Comparison of ENCODE assay signal across 13 mouse cellular contexts in the genomic region with DNA sequence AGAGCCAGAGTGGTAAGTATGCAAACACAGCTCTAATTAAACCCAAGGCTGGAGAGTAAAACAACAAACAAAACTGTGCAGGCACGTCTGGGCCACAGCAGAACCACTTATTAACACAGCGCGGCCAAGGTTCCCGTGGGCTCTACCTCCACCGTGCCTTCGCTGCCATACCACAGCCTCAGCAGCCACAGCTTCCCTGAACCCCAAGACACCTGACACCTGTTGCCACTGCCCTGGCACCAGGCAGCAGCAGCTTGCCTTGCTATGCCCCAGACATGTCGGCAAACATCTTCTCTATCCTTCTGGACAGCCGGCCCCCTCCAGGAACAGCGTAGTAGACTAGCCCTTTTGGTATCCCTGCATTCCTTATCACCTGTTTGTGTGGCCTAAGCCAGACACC. TPM values are rescaled to one million over a fixed set of nuclear protein-coding genes. Genes with fewer than 3 reads are reported as not detected.
DNase-seq lines count a peak whose midpoint lies in the region; ATAC-seq lines count a peak whose summit lies in the region.
"Had no signal": no experiment of that assay in that cellular context is flagged by ENCODE, and none has a peak within 500 bp of the region (broad histone marks: within the 10 kb centered on the region; RNA-seq: fewer than 3 reads in every experiment).

No protein-coding gene starts in this region.

- WGBS in heart, embryonic 11.5 days (ENCODE audit: insufficient replicate concordance): 74% methylated on average over 9 of the region's 9 CpGs
- WGBS in lung, embryonic 15.5 days: 60% methylated on average over 9 of the region's 9 CpGs
- WGBS in embryonic facial prominence, embryonic 15.5 days: 57% methylated on average over 9 of the region's 9 CpGs
- WGBS in forebrain, embryonic 14.5 days: 90% methylated on average over 9 of the region's 9 CpGs

- no peaks in the 10 kb centered on the region for H3K27me3 ChIP-seq in heart, embryonic 11.5 days (ENCODE audit: control insufficient read depth, insufficient read depth, low read length)
- H3K27me3 ChIP-seq in lung, embryonic 15.5 days: no peaks in the 10 kb centered on the region
- no peaks in the 10 kb centered on the region for H3K27me3 ChIP-seq in embryonic facial prominence, embryonic 15.5 days
- no peaks in the 10 kb centered on the region for H3K27me3 ChIP-seq in forebrain, embryonic 14.5 days (replicated peaks; ENCODE audit: control insufficient read depth, insufficient read depth, low read length)

- no peak for ATAC-seq in heart, embryonic 11.5 days (replicated peaks; ENCODE audit: insufficient number of reproducible peaks, low FRiP score, low TSS enrichment)
- no peak for ATAC-seq in lung, embryonic 15.5 days (ENCODE audit: borderline replicate concordance, extremely low read depth, low FRiP score, low TSS enrichment)
- no peak for ATAC-seq in embryonic facial prominence, embryonic 15.5 days (ENCODE audit: insufficient number of reproducible peaks, low FRiP score, low TSS enrichment, low read depth)
- ATAC-seq in erythroblast, adult 5-6 weeks (replicated peaks; ENCODE audit: low FRiP score, poor library complexity, severe bottlenecking): no peak
- no peak for ATAC-seq in forebrain, embryonic 14.5 days
- ATAC-seq: forebrain, embryonic 16.5 days had no signal

- H3K4me1 ChIP-seq in heart, embryonic 11.5 days (ENCODE audit: control insufficient read depth, insufficient read depth, low read length): peaks cover 62% of the 10 kb centered on the region
- H3K4me1 ChIP-seq in lung, embryonic 15.5 days: peaks cover 33% of the 10 kb centered on the region
- peaks cover 55% of the 10 kb centered on the region for H3K4me1 ChIP-seq in embryonic facial prominence, embryonic 15.5 days
- no peaks in the 10 kb centered on the region for H3K4me1 ChIP-seq in forebrain, embryonic 14.5 days (ENCODE audit: control insufficient read depth, insufficient read depth, low read length)

- H3K4me3 ChIP-seq in heart, embryonic 11.5 days (ENCODE audit: low read depth, low read length): no peak overlapping the region
- H3K4me3 ChIP-seq in lung, embryonic 15.5 days: no peak overlapping the region
- no peak overlapping the region for H3K4me3 ChIP-seq in embryonic facial prominence, embryonic 15.5 days (replicated peaks)
- no peak overlapping the region for H3K4me3 ChIP-seq in forebrain, embryonic 14.5 days (ENCODE audit: low read depth, low read length)

- no peaks in the 10 kb centered on the region for H3K9me3 ChIP-seq in heart, embryonic 11.5 days (replicated peaks; ENCODE audit: control insufficient read depth, low read length)
- H3K9me3 ChIP-seq in lung, embryonic 15.5 days: no peaks in the 10 kb centered on the region
- no peaks in the 10 kb centered on the region for H3K9me3 ChIP-seq in embryonic facial prominence, embryonic 15.5 days (replicated peaks)
- no peaks in the 10 kb centered on the region for H3K9me3 ChIP-seq in forebrain, embryonic 14.5 days (replicated peaks; ENCODE audit: control insufficient read depth, low read length)

- peaks cover 20% of the 10 kb centered on the region for H3K36me3 ChIP-seq in heart, embryonic 11.5 days (ENCODE audit: control insufficient read depth, insufficient read depth, low read length)
- peaks cover 61% of the 10 kb centered on the region for H3K36me3 ChIP-seq in lung, embryonic 15.5 days
- peaks cover 59% of the 10 kb centered on the region for H3K36me3 ChIP-seq in embryonic facial prominence, embryonic 15.5 days
- H3K36me3 ChIP-seq in forebrain, embryonic 14.5 days (ENCODE audit: control insufficient read depth, insufficient read depth, low read length): peaks cover 33% of the 10 kb centered on the region

- H3K4me2 ChIP-seq in heart, embryonic 11.5 days: no peak overlapping the region
- no peak overlapping the region for H3K4me2 ChIP-seq in lung, embryonic 15.5 days
- H3K4me2 ChIP-seq in embryonic facial prominence, embryonic 15.5 days (replicated peaks): no peak overlapping the region
- no peak overlapping the region for H3K4me2 ChIP-seq in forebrain, embryonic 14.5 days (ENCODE audit: low read length)

- H3K9ac ChIP-seq in heart, embryonic 11.5 days (ENCODE audit: low read depth, low read length): no peak overlapping the region
- no peak overlapping the region for H3K9ac ChIP-seq in lung, embryonic 15.5 days
- no peak overlapping the region for H3K9ac ChIP-seq in embryonic facial prominence, embryonic 15.5 days
- H3K9ac ChIP-seq in forebrain, embryonic 14.5 days (ENCODE audit: low read length): no peak overlapping the region

- no peak for DNase-seq in heart, adult 11 months
- no peak for DNase-seq in lung, postnatal 25 days (ENCODE audit: low spot score)
- DNase-seq in thymus, postnatal 14 days: peak; percentile 63
- DNase-seq in forebrain, embryonic 14.5 days (ENCODE audit: low spot score): no peak
- DNase-seq: embryo, embryonic 11 days; kidney, postnatal 4 days; left cerebral cortex, postnatal 4 days; lung, postnatal 10 days had no signal

- peak overlapping the region; percentile 76 for H3K27ac ChIP-seq in heart, embryonic 11.5 days (ENCODE audit: low read depth, low read length)
- H3K27ac ChIP-seq in lung, embryonic 15.5 days: peak overlapping the region; percentile 54
- H3K27ac ChIP-seq in embryonic facial prominence, embryonic 15.5 days (replicated peaks): peak overlapping the region; percentile 63
- H3K27ac ChIP-seq in forebrain, embryonic 14.5 days (ENCODE audit: low read depth, low read length): no peak overlapping the region

RNA-seq across cellular contexts. Expression of gene Myh9, which starts 37.0 kb away (rescaled TPM):
- 30.4 and 31.8 TPM in 2 replicates for polyA plus RNA-seq in heart, embryonic 11.5 days (2014; fragmentation: Nextera tagmentation; extraction: Ambion mirVana)
- polyA plus RNA-seq in lung, embryonic 15.5 days (2015; fragmentation: Nextera tagmentation; extraction: Ambion mirVana): 62.5 and 67.7 TPM in 2 replicates
- 41.1 and 41.7 TPM in 2 replicates for polyA plus RNA-seq in embryonic facial prominence, embryonic 15.5 days (2015; fragmentation: Nextera tagmentation; extraction: Ambion mirVana)
- 105 and 110 TPM in 2 replicates for total RNA-seq in erythroblast, adult 5-6 weeks (2015; ENCODE audit: low replicate concordance)
- 158 and 246 TPM in 2 replicates for total RNA-seq in erythroblast, adult 5-6 weeks (2017; ENCODE audit: low replicate concordance)
- 10.8 and 14.6 TPM in 2 replicates for polyA plus RNA-seq in forebrain, embryonic 14.5 days (2014; fragmentation: Nextera tagmentation; extraction: Ambion mirVana)

RNA-seq across cellular contexts. Expression of gene Apol8, which starts 48.1 kb away (rescaled TPM):
- 0.67 and 0.89 TPM in 2 replicates for polyA plus RNA-seq in heart, embryonic 11.5 days (2014; fragmentation: Nextera tagmentation; extraction: Ambion mirVana)
- polyA plus RNA-seq in lung, embryonic 15.5 days (2015; fragmentation: Nextera tagmentation; extraction: Ambion mirVana): 0.23 TPM in 1 of 2 replicates, not detected in the other
- 0.08 and 0.18 TPM in 2 replicates for polyA plus RNA-seq in embryonic facial prominence, embryonic 15.5 days (2015; fragmentation: Nextera tagmentation; extraction: Ambion mirVana)
- total RNA-seq in erythroblast, adult 5-6 weeks (2015; ENCODE audit: low replicate concordance): 44.6 and 58.5 TPM in 2 replicates
- total RNA-seq in erythroblast, adult 5-6 weeks (2017; ENCODE audit: low replicate concordance): 77.3 and 107 TPM in 2 replicates
- polyA plus RNA-seq in forebrain, embryonic 14.5 days (2014; fragmentation: Nextera tagmentation; extraction: Ambion mirVana): 0.06 TPM in 1 of 2 replicates, not detected in the other
